Mouse (Mus musculus): ENCODE results near the gene Men1. TPM values are rescaled to one million over a fixed set of nuclear protein-coding genes. Genes with fewer than 3 reads are reported as not detected.

Gene Men1
- polyA plus RNA-seq, 1 experiment from 2014 or later, result 55.2 TPM

- Histone ChIP-seq H3K27me3 (replicated peaks; ENCODE audit: control insufficient read depth, insufficient read depth, low read length) (no peaks in the 10 kb centered on the region), H3K4me3 (ENCODE audit: low read depth, low read length) (no peak overlapping the region), H3K9ac (ENCODE audit: low read length) (no peak overlapping the region), H3K4me2 (ENCODE audit: low read length) (no peak overlapping the region), H3K4me1 (replicated peaks; ENCODE audit: control insufficient read depth, insufficient read depth, low read length) (no peaks in the 10 kb centered on the region), H3K9me3 (ENCODE audit: control insufficient read depth, low read length) (no peaks in the 10 kb centered on the region), H3K36me3 (ENCODE audit: control insufficient read depth, insufficient read depth, low read length) (peaks cover 54% of the 10 kb centered on the region), H3K27ac (ENCODE audit: low read depth) (peak overlapping the region; percentile 60)
- ATAC-seq (replicated peaks; ENCODE audit: low FRiP score, low TSS enrichment, low read depth) (peak; percentile 60), DNase-seq (ENCODE audit: low spot score) (no peak)
- 78% methylated on average over 10 of the region's 10 CpGs for WGBS
Measured at GRCm38 (mm10) chr19:6291117-6291781, 43.5 kb upstream of the Men1 start.

GRCm38 (mm10) chr19:6292262-6292661 is 42.5 kb upstream of the Men1 start:
- H3K4me3 ChIP-seq (ENCODE audit: low read depth, low read length), result no peak overlapping the region
- DNase-seq (ENCODE audit: low spot score) (no peak), ATAC-seq (replicated peaks; ENCODE audit: low FRiP score, low TSS enrichment, low read depth) (no peak)
- WGBS, result 92% methylated on average over 5 of the region's 5 CpGs
- peaks cover 53% of the 10 kb centered on the region for H3K36me3 ChIP-seq (ENCODE audit: control insufficient read depth, insufficient read depth, low read length)
- no peak overlapping the region for H3K4me2 ChIP-seq (ENCODE audit: low read length)
- H3K27ac ChIP-seq (ENCODE audit: low read depth), result no peak overlapping the region
- no peaks in the 10 kb centered on the region for H3K9me3 ChIP-seq (ENCODE audit: control insufficient read depth, low read length)
- H3K27me3 ChIP-seq (replicated peaks; ENCODE audit: control insufficient read depth, insufficient read depth, low read length), result no peaks in the 10 kb centered on the region
- no peaks in the 10 kb centered on the region for H3K4me1 ChIP-seq (replicated peaks; ENCODE audit: control insufficient read depth, insufficient read depth, low read length)
- H3K9ac ChIP-seq (ENCODE audit: low read length), result no peak overlapping the region

DNA sequence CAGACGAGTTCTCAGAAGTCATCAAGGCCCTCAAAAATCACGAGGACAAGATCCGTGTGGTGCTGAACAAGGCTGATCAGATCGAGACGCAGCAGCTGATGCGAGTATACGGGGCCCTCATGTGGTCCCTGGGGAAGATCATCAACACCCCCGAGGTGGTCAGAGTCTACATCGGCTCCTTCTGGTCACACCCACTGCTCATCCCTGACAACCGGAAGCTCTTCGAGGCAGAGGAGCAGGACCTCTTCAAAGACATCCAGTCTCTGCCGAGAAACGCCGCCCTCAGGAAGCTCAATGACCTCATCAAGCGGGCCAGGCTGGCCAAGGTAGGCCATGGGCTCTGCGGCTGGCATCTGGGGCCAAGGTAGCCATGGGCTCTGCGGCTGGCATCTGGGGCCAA is 40.5 kb upstream of the Men1 start:
- DNase-seq (ENCODE audit: low spot score), result no peak
- H3K27ac ChIP-seq (ENCODE audit: low read depth), result no peak overlapping the region
- no peak overlapping the region for H3K4me3 ChIP-seq (ENCODE audit: low read depth, low read length)
- no peak overlapping the region for H3K9ac ChIP-seq (ENCODE audit: low read length)
- 94% methylated on average over 17 of the region's 17 CpGs for WGBS
- ATAC-seq (replicated peaks; ENCODE audit: low FRiP score, low TSS enrichment, low read depth), result no peak
- H3K27me3 ChIP-seq (replicated peaks; ENCODE audit: control insufficient read depth, insufficient read depth, low read length), result no peaks in the 10 kb centered on the region
- H3K36me3 ChIP-seq (ENCODE audit: control insufficient read depth, insufficient read depth, low read length), result peaks cover 69% of the 10 kb centered on the region
- H3K9me3 ChIP-seq (ENCODE audit: control insufficient read depth, low read length), result no peaks in the 10 kb centered on the region
- no peaks in the 10 kb centered on the region for H3K4me1 ChIP-seq (replicated peaks; ENCODE audit: control insufficient read depth, insufficient read depth, low read length)
- no peak overlapping the region for H3K4me2 ChIP-seq (ENCODE audit: low read length)

DNA sequence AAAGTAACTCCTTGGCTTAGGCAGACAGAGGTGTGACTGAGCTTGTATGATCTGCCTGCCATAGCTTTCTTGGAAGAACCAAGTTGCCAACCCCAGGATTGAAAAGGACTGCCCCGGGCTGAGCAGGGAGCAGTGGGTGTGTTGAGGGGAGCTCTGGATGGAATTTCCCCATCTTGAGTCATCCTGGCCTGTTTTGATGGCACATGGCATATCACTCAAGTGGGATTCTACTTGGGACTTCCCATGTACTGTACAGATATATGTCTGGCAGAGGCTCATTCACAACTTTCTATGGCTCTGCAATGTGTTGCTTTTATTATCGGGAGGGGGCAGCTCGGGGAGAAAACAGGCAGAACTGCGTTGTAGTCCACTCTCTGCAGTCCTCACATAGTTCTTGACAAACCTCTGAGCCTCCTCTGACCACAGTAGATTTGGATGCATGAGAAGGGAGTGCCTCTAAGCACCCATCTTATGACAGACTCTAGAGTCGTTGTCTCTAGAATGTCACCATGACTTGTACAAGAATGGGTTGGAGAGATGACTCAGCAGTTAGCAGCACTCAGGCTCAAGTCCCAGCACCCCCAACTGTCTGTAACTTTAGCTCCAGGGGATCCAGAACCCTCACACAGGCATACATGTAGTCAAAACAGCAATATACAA is 38.1 kb upstream of the Men1 start:
- Histone ChIP-seq H3K4me2 (ENCODE audit: low read length) (no peak overlapping the region), H3K36me3 (ENCODE audit: control insufficient read depth, insufficient read depth, low read length) (peaks cover 69% of the 10 kb centered on the region), H3K4me3 (ENCODE audit: low read depth, low read length) (no peak overlapping the region), H3K9me3 (ENCODE audit: control insufficient read depth, low read length) (no peaks in the 10 kb centered on the region), H3K27ac (ENCODE audit: low read depth) (no peak overlapping the region), H3K4me1 (replicated peaks; ENCODE audit: control insufficient read depth, insufficient read depth, low read length) (no peaks in the 10 kb centered on the region), H3K27me3 (replicated peaks; ENCODE audit: control insufficient read depth, insufficient read depth, low read length) (no peaks in the 10 kb centered on the region), H3K9ac (ENCODE audit: low read length) (no peak overlapping the region)
- ATAC-seq (replicated peaks; ENCODE audit: low FRiP score, low TSS enrichment, low read depth) (no peak), DNase-seq (ENCODE audit: low spot score) (no peak)
- WGBS, result 85% methylated on average over 5 of the region's 5 CpGs

- WGBS, result 84% methylated on average over 9 of the region's 9 CpGs
- Histone ChIP-seq H3K27me3 (replicated peaks; ENCODE audit: control insufficient read depth, insufficient read depth, low read length) (no peaks in the 10 kb centered on the region), H3K27ac (ENCODE audit: low read depth) (no peak overlapping the region), H3K36me3 (ENCODE audit: control insufficient read depth, insufficient read depth, low read length) (peaks cover 64% of the 10 kb centered on the region), H3K9ac (ENCODE audit: low read length) (no peak overlapping the region), H3K9me3 (ENCODE audit: control insufficient read depth, low read length) (no peaks in the 10 kb centered on the region), H3K4me3 (ENCODE audit: low read depth, low read length) (no peak overlapping the region), H3K4me1 (replicated peaks; ENCODE audit: control insufficient read depth, insufficient read depth, low read length) (no peaks in the 10 kb centered on the region), H3K4me2 (ENCODE audit: low read length) (no peak overlapping the region)
- ATAC-seq (replicated peaks; ENCODE audit: low FRiP score, low TSS enrichment, low read depth) (no peak), DNase-seq (ENCODE audit: low spot score) (no peak)
Measured at GRCm38 (mm10) chr19:6297641-6298040, 37.1 kb upstream of the Men1 start.

DNA sequence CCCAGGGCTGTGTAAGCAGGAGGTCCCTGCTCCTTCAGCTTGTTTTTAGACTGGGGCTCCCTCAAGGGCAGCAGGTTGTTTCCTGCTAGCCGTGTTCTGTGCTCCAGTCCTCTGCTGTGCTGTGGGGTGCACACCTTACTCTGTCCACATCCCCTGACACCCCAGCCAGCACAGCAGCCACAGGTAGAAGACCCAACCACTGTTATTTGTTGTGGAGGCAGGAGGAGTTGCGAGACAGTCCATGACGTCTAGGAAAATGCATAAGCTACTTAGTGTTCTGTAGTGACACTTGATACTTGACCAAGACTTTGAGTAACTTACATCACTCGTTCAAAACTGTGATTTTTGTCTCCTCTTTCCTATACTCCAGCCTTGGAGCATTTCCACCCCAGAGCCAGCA is 35.8 kb upstream of the Men1 start:
- peaks cover 60% of the 10 kb centered on the region for H3K36me3 ChIP-seq (ENCODE audit: control insufficient read depth, insufficient read depth, low read length)
- no peak overlapping the region for H3K4me3 ChIP-seq (ENCODE audit: low read depth, low read length)
- H3K9me3 ChIP-seq (ENCODE audit: control insufficient read depth, low read length), result no peaks in the 10 kb centered on the region
- no peaks in the 10 kb centered on the region for H3K27me3 ChIP-seq (replicated peaks; ENCODE audit: control insufficient read depth, insufficient read depth, low read length)
- H3K27ac ChIP-seq (ENCODE audit: low read depth), result no peak overlapping the region
- H3K4me2 ChIP-seq (ENCODE audit: low read length), result no peak overlapping the region
- no peaks in the 10 kb centered on the region for H3K4me1 ChIP-seq (replicated peaks; ENCODE audit: control insufficient read depth, insufficient read depth, low read length)
- no peak overlapping the region for H3K9ac ChIP-seq (ENCODE audit: low read length)
- no peak for DNase-seq (ENCODE audit: low spot score)
- no peak for ATAC-seq (replicated peaks; ENCODE audit: low FRiP score, low TSS enrichment, low read depth)
- 83% methylated on average over 4 of the region's 4 CpGs for WGBS

- no peak for DNase-seq (ENCODE audit: low spot score)
Measured at GRCm38 (mm10) chr19:6299450-6300267, 35.1 kb upstream of the Men1 start.

DNA sequence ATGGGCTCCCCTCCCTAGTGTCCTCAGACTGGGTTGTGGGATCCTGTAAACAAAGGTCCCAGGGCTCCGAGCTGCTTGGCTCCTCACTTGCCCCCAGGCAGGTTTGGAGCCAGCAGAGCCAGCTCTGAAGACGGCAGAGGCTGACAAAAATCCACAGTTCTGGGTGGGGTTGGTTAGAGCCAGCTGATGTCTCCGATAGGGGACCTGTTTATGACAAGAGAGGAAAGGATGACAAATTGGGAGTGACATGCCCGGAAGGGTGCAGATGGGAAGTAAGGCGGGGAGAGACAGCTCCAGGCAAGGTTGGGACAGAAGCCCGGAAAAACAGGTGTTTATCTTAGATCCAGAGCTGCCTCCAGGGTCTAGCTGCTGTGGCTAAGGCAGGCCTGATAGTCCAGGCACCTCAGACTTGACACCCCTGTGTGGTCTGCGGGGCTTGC is 34.4 kb upstream of the Men1 start:
- Histone ChIP-seq H3K27ac (ENCODE audit: low read depth) (peak overlapping the region; percentile 47; the same call in 1 of the 2 replicates), H3K36me3 (ENCODE audit: control insufficient read depth, insufficient read depth, low read length) (peaks cover 46% of the 10 kb centered on the region), H3K27me3 (replicated peaks; ENCODE audit: control insufficient read depth, insufficient read depth, low read length) (no peaks in the 10 kb centered on the region), H3K9me3 (ENCODE audit: control insufficient read depth, low read length) (no peaks in the 10 kb centered on the region), H3K4me2 (ENCODE audit: low read length) (no peak overlapping the region), H3K4me1 (replicated peaks; ENCODE audit: control insufficient read depth, insufficient read depth, low read length) (no peaks in the 10 kb centered on the region), H3K9ac (ENCODE audit: low read length) (no peak overlapping the region), H3K4me3 (ENCODE audit: low read depth, low read length) (no peak overlapping the region)
- WGBS, result 53% methylated on average over 7 of the region's 7 CpGs
- DNase-seq (ENCODE audit: low spot score) (no peak), ATAC-seq (replicated peaks; ENCODE audit: low FRiP score, low TSS enrichment, low read depth) (no peak)

More at GRCm38 (mm10) chr19:6299450-6300267, 35.1 kb upstream of the Men1 start:
- Histone ChIP-seq H3K4me1 (replicated peaks; ENCODE audit: control insufficient read depth, insufficient read depth, low read length) (no peaks in the 10 kb centered on the region), H3K4me2 (ENCODE audit: low read length) (no peak overlapping the region), H3K36me3 (ENCODE audit: control insufficient read depth, insufficient read depth, low read length) (peaks cover 53% of the 10 kb centered on the region), H3K27me3 (replicated peaks; ENCODE audit: control insufficient read depth, insufficient read depth, low read length) (no peaks in the 10 kb centered on the region), H3K9ac (ENCODE audit: low read length) (no peak overlapping the region), H3K4me3 (ENCODE audit: low read depth, low read length) (no peak overlapping the region), H3K9me3 (ENCODE audit: control insufficient read depth, low read length) (no peaks in the 10 kb centered on the region), H3K27ac (ENCODE audit: low read depth) (peak overlapping the region; percentile 47)
- WGBS, result 70% methylated on average over 7 of the region's 7 CpGs
- no peak for ATAC-seq (replicated peaks; ENCODE audit: low FRiP score, low TSS enrichment, low read depth)

Data from intestine, embryonic 14.5 days (tissue).